Mouse (Mus musculus): ENCODE data around the gene Rnf126.

Gene Rnf126

GRCm38 (mm10) chr10:79792339-79793040 lies 25.7 kb upstream of the Rnf126 start:
- DNase-seq (ENCODE audit: low spot score), result no peak

- no peak for DNase-seq (ENCODE audit: low spot score)
These were observed 24.1 kb upstream of the Rnf126 start, which contains the start of gene Prss57 for GRCm38 (mm10) chr10:79790861-79791260. Prss57 (minus strand) TSS chr10:79790961.

- DNase-seq (ENCODE audit: low spot score), result no peak
These were observed 22.8 kb upstream of the Rnf126 start for GRCm38 (mm10) chr10:79789581-79789980.

DNA sequence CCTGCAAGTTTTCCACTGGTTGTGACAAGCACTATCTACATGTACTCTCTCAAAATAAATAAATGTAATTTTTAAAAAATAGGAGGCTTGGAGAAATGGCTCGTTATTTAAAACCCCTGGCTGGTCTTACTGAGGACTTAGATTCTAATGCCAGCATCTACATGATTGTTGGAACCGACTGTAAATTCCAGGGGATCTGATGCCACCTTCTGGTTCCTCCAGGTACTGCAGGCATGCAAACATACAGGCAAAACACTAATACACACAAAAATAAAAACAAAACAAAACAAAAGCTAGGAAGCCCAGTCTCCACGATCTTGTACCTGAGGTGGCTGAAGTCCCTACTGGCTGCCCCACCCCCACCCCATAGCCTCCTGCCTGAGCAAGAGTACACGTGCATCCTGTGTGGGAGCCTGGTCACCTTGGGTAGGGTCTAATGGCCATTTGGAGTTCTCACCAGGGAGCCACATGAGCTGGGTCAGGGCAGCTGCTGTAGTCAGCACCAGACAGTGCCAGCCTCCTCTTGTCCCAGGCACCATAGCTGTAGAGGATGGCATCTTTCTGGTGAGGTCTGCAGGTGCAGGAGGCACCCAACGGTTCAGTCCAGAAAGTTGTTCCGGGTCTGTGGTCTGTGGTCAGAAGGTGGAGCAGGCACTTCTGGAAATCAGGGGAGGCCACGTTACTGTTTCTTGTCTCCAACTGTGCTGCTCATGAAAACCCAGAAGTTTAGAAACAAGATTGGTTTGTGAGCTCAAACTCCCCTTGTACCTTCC lies 21.8 kb upstream of the Rnf126 start:
- no peak for DNase-seq (ENCODE audit: low spot score)

- DNase-seq (ENCODE audit: low spot score), result no peak
These were observed 17.4 kb upstream of the Rnf126 start for GRCm38 (mm10) chr10:79783920-79784800.

GRCm38 (mm10) chr10:79783050-79783449 lies 16.3 kb upstream of the Rnf126 start:
- no peak for DNase-seq (ENCODE audit: low spot score)

GRCm38 (mm10) chr10:79781956-79782355 lies 15.2 kb upstream of the Rnf126 start:
- DNase-seq (ENCODE audit: low spot score), result no peak

- no peak for DNase-seq (ENCODE audit: low spot score)
These were observed 14.4 kb upstream of the Rnf126 start for GRCm38 (mm10) chr10:79781139-79781538.

DNA sequence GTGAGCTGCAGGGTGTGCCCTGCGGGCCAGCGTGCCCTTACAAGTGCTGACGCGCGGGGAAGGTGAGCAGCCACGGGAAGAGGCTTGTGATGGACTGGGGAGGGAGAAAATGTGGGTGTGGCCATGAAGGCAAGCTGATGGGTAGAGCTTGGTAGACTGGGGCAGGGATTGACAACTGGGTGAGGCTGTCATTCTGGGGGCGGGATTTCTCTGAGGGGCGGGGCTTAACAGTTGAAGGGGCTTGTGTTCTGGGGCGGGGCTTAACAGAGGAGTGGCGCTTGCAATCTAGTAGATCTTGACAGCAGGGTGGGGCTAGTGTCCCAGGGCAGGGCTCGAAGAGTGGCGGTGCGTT lies 13.9 kb upstream of the Rnf126 start:
- DNase-seq (ENCODE audit: low spot score), result peak; percentile 91

DNA sequence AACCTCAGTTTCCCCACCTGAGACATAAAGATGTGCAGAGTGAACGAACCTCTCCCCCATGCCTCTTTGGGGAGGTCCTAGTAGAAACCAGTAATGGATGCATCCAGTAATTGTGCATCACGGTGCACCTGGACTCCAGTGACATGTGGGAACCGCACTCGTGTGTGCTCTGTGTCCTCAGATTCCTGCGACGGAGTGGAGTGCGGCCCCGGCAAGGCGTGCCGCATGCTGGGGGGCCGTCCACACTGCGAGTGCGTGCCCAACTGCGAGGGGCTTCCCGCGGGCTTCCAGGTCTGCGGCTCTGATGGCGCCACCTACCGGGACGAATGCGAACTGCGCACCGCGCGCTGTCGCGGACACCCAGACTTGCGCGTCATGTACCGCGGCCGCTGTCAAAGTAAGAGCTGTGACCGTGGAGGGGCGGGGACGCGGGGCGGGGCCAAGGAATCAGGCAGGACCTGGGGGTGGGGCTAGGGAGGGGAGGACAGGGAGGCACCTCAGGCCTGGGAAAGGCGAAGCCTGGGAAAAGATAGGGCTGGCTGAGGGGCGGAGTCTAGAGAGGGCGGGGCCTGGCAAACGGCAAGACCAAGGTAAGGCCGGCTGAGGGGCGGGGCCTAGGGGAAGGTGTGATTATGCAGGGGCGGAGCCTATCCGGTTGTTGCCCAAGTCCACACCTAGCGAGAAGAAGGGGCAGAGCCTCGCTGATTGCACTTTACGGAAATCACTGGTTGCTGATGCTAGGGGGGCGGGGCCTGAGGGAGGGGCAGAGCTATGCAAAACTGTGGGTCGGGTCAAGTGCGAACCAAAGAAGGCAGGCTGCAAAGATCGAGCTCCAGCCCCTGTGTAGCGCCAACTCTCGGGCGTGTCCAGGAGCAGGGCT lies 13.3 kb upstream of the Rnf126 start:
- DNase-seq (ENCODE audit: low spot score), result peak; percentile 99

- DNase-seq (ENCODE audit: low spot score), result no peak
These were observed 12.4 kb upstream of the Rnf126 start for GRCm38 (mm10) chr10:79779193-79779592.

GRCm38 (mm10) chr10:79778006-79778405 lies 11.3 kb upstream of the Rnf126 start:
- DNase-seq (ENCODE audit: low spot score), result no peak

- DNase-seq (ENCODE audit: low spot score), result peak; percentile 28
These were observed 10.4 kb upstream of the Rnf126 start, which contains the start of gene Fstl3 for GRCm38 (mm10) chr10:79777103-79777531. Fstl3 (plus strand) TSS chr10:79777272.

DNA sequence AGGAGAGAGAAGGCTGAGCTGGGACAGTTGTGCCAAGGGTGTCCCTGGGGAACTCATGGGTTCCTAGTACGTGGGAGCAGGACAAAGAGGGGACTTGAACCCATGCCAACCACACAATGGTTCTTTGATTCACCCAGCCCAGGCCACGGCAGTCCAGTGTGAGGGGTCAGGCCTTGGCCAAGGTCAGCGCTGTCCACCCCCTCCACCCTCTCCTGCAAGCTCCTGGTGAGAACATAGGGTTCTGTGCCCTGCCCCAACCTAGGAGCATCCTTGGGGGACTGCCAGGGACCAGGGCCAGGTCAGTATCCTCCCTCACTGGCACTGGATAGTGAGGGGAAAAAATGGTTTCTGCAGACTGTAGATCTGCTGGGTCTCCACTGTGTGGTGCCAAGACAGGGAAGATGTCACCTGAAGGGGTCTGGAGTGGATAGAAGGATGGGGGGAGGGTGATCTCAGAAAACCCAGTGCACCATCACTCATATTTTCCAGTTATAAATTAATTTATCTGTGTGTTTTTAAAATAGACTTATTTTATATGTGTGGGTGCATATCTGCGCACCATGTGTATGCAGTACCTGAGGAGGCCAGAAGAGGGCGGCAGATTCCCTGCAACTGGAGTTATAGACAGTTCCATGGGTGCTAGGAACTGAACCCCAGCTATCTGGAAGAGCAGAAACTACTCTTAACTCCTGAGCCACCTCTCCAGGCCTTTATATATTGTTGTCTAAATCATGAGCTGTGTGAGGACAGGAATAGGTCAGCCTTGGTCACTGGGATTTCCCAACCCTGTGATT lies 7.9 kb upstream of the Rnf126 start:
- no peak for DNase-seq (ENCODE audit: low spot score)

GRCm38 (mm10) chr10:79773208-79773607 lies 6.5 kb upstream of the Rnf126 start:
- no peak for DNase-seq (ENCODE audit: low spot score)

DNA sequence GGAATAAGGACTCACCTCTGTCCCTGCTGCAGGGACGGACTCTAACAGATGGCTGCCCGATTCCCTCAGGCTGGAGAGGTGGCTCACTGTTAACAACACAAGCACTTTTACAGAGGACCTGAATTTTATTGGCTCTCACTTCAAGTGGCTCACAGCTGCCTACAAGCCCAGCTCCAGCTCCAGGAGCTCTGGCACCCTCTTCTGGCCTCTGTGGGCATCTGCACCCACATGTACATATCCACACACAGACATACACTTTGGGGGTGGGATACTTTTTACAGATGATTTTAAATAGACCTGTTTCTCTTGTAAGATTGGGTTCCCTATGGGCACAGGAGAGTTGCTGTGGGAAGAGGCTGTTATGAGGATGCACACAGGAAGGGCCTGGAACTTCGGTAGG lies 5.6 kb upstream of the Rnf126 start:
- no peak for DNase-seq (ENCODE audit: low spot score)

DNA sequence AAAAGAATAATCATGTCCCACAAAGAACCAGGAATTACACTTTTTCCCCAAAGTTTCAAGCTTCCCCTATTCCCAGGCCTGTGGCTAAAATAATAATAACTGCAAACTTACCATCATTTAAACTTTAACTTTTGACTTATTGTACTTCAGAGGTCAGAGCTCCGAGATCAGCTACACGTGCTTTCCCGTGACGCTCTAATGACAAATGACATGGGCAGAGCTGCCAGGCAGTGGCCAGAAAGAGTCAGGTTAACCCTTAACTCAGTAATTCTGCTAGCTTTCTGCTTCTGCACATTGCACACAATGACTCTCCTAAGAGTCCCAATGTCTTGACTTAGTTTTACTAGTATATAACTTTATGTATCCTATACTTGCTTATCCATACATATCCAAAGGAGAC lies 2.6 kb upstream of the Rnf126 start:
- no peak for DNase-seq (ENCODE audit: low spot score)

- DNase-seq (ENCODE audit: low spot score), result peak; percentile 79
These were observed 1.6 kb upstream of the Rnf126 start for GRCm38 (mm10) chr10:79768400-79768799.

- DNase-seq (ENCODE audit: low spot score), result peak; percentile 93
These were observed 856 bp upstream of the Rnf126 start for GRCm38 (mm10) chr10:79767372-79768244.

All from yolk sac, embryonic 10.5 days (tissue).